9 mouse cellular contexts compared by ENCODE assay signal in the genomic region with DNA sequence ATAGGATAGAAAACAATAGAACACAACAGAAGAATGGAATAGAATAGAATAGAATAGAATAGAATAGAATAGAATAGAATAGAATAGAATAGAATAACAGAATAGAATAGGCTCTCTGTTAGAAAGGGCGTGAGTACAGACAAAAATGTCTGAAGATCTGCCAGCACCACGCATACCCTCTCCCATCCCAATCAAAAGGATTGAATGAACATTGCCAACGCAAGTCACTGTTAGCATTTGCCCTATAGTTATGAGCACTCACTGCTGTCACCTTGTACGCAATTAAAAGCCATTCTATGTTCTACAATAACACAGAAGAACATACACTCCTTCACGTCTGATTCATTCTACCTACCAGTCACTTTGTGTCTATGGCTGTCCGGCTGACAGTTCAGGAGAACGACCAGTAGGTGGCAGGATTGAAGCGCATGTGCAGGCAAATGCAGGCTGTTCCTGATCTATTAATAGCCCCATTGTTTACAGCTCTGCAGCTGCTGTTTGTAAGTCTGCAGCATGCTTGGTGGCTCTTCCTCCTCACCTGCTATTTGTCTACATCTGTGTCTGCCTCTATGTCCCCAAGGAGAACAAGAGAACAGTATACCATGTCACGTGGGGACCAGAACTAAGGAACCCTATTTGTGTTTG. TPM values are rescaled to one million over a fixed set of nuclear protein-coding genes. Genes with fewer than 3 reads are reported as not detected.
DNase-seq lines count a peak whose midpoint lies in the region; ATAC-seq lines count a peak whose summit lies in the region.
"Had no signal": no experiment of that assay in that cellular context is flagged by ENCODE, and none has a peak within 500 bp of the region (broad histone marks: within the 10 kb centered on the region; RNA-seq: fewer than 3 reads in every experiment).

No protein-coding gene starts in this region.

- 17% methylated on average over 9 of the region's 9 CpGs for WGBS in forebrain, embryonic 14.5 days
- 17% methylated on average over 9 of the region's 9 CpGs for WGBS in neural tube, embryonic 15.5 days

- no peak overlapping the region for H3K4me3 ChIP-seq in forebrain, embryonic 14.5 days (ENCODE audit: low read depth, low read length)
- H3K4me3 ChIP-seq in neural tube, embryonic 15.5 days (replicated peaks): no peak overlapping the region
- H3K4me3 ChIP-seq: liver, embryonic 15.5 days had no signal

- intact Hi-C loops in heart, postnatal 25 days (cut with DNase I): no loop called here

- 0 out of 2 replicates have a peak, but pooled peaks cover 2% of the 10 kb centered on the region for H3K4me1 ChIP-seq in forebrain, embryonic 14.5 days (ENCODE audit: control insufficient read depth, insufficient read depth, low read length)
- no peaks in the 10 kb centered on the region for H3K4me1 ChIP-seq in neural tube, embryonic 15.5 days
- H3K4me1 ChIP-seq: liver, embryonic 15.5 days had no signal

- H3K36me3 ChIP-seq in forebrain, embryonic 14.5 days (ENCODE audit: control insufficient read depth, insufficient read depth, low read length): no peaks in the 10 kb centered on the region
- no peaks in the 10 kb centered on the region for H3K36me3 ChIP-seq in neural tube, embryonic 15.5 days
- H3K36me3 ChIP-seq: liver, embryonic 15.5 days had no signal

- no peaks in the 10 kb centered on the region for H3K27me3 ChIP-seq in forebrain, embryonic 14.5 days (replicated peaks; ENCODE audit: control insufficient read depth, insufficient read depth, low read length)
- H3K27me3 ChIP-seq in neural tube, embryonic 15.5 days (replicated peaks): no peaks in the 10 kb centered on the region
- H3K27me3 ChIP-seq: liver, embryonic 15.5 days had no signal

- H3K4me2 ChIP-seq in forebrain, embryonic 14.5 days (ENCODE audit: low read length): no peak overlapping the region
- H3K4me2 ChIP-seq in neural tube, embryonic 15.5 days: no peak overlapping the region
- H3K4me2 ChIP-seq: liver, embryonic 15.5 days had no signal

- H3K9me3 ChIP-seq in forebrain, embryonic 14.5 days (replicated peaks; ENCODE audit: control insufficient read depth, low read length): no peaks in the 10 kb centered on the region
- no peaks in the 10 kb centered on the region for H3K9me3 ChIP-seq in neural tube, embryonic 15.5 days (replicated peaks)
- H3K9me3 ChIP-seq: liver, embryonic 15.5 days had no signal

- peak; percentile 84 for DNase-seq in ES-CJ7 (ENCODE audit: low read depth, low spot score)
- DNase-seq in forebrain, embryonic 14.5 days (ENCODE audit: low spot score): peak; percentile 94
- peak; percentile 15 for DNase-seq in heart, postnatal 25 days (ENCODE audit: low spot score)
- DNase-seq in layer of hippocampus, adult 11-12 months (ENCODE audit: low spot score): peak; percentile 90
- peak; percentile 55 to 68 for DNase-seq in lung, adult 18-20 months
- DNase-seq in thymus, adult 18-20 months: peak; percentile 54 to 55

- peak; percentile 93 for ATAC-seq in cerebellum, adult (ENCODE audit: insufficient number of reproducible peaks, low FRiP score, low TSS enrichment)
- peak; percentile 93 for ATAC-seq in forebrain, embryonic 14.5 days
- ATAC-seq in neural tube, embryonic 15.5 days (ENCODE audit: low FRiP score): peak; percentile 83

- H3K27ac ChIP-seq in forebrain, embryonic 14.5 days (ENCODE audit: low read depth, low read length): 0 out of 2 replicates have a peak overlapping the region, but pooled peaks have one; percentile 30
- H3K27ac ChIP-seq in neural tube, embryonic 15.5 days (replicated peaks): no peak overlapping the region
- H3K27ac ChIP-seq: liver, embryonic 15.5 days had no signal

- no peak overlapping the region for H3K9ac ChIP-seq in forebrain, embryonic 14.5 days (ENCODE audit: low read length)
- no peak overlapping the region for H3K9ac ChIP-seq in neural tube, embryonic 15.5 days (replicated peaks)
- H3K9ac ChIP-seq: liver, embryonic 15.5 days had no signal

RNA-seq across cellular contexts. Expression of a gene that starts 13.0 kb away (rescaled TPM):
- polyA plus RNA-seq in forebrain, embryonic 14.5 days (2014; fragmentation: Nextera tagmentation; extraction: Ambion mirVana): 12.8 and 13.1 TPM in 2 replicates
- 1 to 10 TPM; 8.9 to 9.3 TPM for total RNA-seq in heart, postnatal 25 days (2021)
- polyA plus RNA-seq in neural tube, embryonic 15.5 days (2015; fragmentation: Nextera tagmentation; extraction: Ambion mirVana): 4.0 and 5.5 TPM in 2 replicates

RNA-seq across cellular contexts. Expression of a gene that starts 15.8 kb away (rescaled TPM):
- 50.2 and 58.8 TPM in 2 replicates for polyA plus RNA-seq in forebrain, embryonic 14.5 days (2014; fragmentation: Nextera tagmentation; extraction: Ambion mirVana)
- total RNA-seq in heart, postnatal 25 days (2021): 10 to 100 TPM; 80.0 to 90.7 TPM
- 50.1 and 53.8 TPM in 2 replicates for polyA plus RNA-seq in neural tube, embryonic 15.5 days (2015; fragmentation: Nextera tagmentation; extraction: Ambion mirVana)

RNA-seq across cellular contexts. Expression of a gene that starts 15.9 kb away (rescaled TPM):
- polyA plus RNA-seq in forebrain, embryonic 14.5 days (2014; fragmentation: Nextera tagmentation; extraction: Ambion mirVana): 0.07 and 0.13 TPM in 2 replicates
- total RNA-seq in heart, postnatal 25 days (2021): not detected
- 0.04 and 11.6 TPM in 2 replicates for polyA plus RNA-seq in neural tube, embryonic 15.5 days (2015; fragmentation: Nextera tagmentation; extraction: Ambion mirVana)

RNA-seq across cellular contexts. Expression of a gene that starts 40.7 kb away (rescaled TPM):
- polyA plus RNA-seq in forebrain, embryonic 14.5 days (2014; fragmentation: Nextera tagmentation; extraction: Ambion mirVana): 0.14 TPM in 1 of 2 replicates, not detected in the other
- not detected for total RNA-seq in heart, postnatal 25 days (2021)
- polyA plus RNA-seq in neural tube, embryonic 15.5 days (2015; fragmentation: Nextera tagmentation; extraction: Ambion mirVana): 13.1 TPM in 1 of 2 replicates, not detected in the other

Comparison
In these comparisons a context has a peak if more than half of its experiments do, and no peak if none do; other contexts are left out.
1. DNase-seq: peak in every context shown above with its lines; median percentile 94 in forebrain, embryonic 14.5 days; 90 in layer of hippocampus, adult 11-12 months; 84 in ES-CJ7; 62 in lung, adult 18-20 months; 54 in thymus, adult 18-20 months; 15 in heart, postnatal 25 days.